In the genomic region with DNA sequence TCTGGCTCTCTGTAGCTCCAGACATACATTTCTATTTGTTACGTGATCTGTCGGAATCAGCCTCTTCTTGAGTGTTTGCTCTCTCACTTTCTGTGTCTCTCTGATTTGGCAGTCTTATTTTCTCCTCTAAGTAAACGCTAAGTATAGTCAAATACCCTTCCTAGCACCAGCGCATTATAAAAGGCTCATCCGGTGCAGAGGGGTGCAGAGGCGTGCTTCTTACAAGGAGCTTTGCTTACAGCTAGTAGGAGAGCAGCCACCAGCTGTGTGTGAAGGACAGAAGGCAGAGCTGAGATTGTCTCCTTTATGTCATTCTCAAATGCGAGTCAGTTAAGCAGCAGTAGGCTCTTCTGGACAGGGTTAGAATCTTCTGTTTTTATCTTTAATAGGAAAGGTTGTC, we compare ENCODE assay signal across 20 mouse cellular contexts.
"Had no signal": no experiment of that assay in that cellular context is flagged by ENCODE, and none has a peak within 500 bp of the region (broad histone marks: within the 10 kb centered on the region; RNA-seq: fewer than 3 reads in every experiment).

No protein-coding gene starts in this region.

- H3K4me3 ChIP-seq: layer of hippocampus, adult 2 months; limb, embryonic 12.5 days; limb, embryonic 15.5 days; midbrain, embryonic 12.5 days; midbrain, embryonic 15.5 days; neural tube, embryonic 12.5 days; neural tube, embryonic 15.5 days; stomach, embryonic 15.5 days had no signal

- DNase-seq: kidney, adult 2 months; kidney, postnatal 25 days; layer of hippocampus, adult 9-11 months; liver, postnatal 0 days; lung, embryonic 14.5 days; retina, postnatal 1 day; right cerebral cortex, postnatal 4 days; thymus, adult 18-20 months; thymus, postnatal 36 days had no signal

- H3K4me1 ChIP-seq: limb, embryonic 12.5 days; limb, embryonic 15.5 days; midbrain, embryonic 12.5 days; midbrain, embryonic 15.5 days; neural tube, embryonic 12.5 days; neural tube, embryonic 15.5 days; stomach, embryonic 15.5 days had no signal

- H3K27ac ChIP-seq: kidney, postnatal 0 days; layer of hippocampus, adult 2 months; limb, embryonic 12.5 days; limb, embryonic 15.5 days; liver, embryonic 14.5 days; macrophage; midbrain, embryonic 12.5 days; midbrain, embryonic 15.5 days; neural tube, embryonic 12.5 days; neural tube, embryonic 15.5 days; stomach, embryonic 15.5 days had no signal
